Mouse (Mus musculus) thymus, postnatal 10 days (tissue): ENCODE measurements at regions not wholly inside any gene's neighbourhood (a gene's known extent, or its start where the extent isn't known, plus 50 kb on each side); places are given as distances from the start of the nearest gene placed in this dataset.

Source experiments
- DNase-seq, 2 experiments: peaks; one replicate each; pipeline ENCODE4 v3.0.0; 2021; ENCODE audit warnings: low spot score in 2 of 2

DNA sequence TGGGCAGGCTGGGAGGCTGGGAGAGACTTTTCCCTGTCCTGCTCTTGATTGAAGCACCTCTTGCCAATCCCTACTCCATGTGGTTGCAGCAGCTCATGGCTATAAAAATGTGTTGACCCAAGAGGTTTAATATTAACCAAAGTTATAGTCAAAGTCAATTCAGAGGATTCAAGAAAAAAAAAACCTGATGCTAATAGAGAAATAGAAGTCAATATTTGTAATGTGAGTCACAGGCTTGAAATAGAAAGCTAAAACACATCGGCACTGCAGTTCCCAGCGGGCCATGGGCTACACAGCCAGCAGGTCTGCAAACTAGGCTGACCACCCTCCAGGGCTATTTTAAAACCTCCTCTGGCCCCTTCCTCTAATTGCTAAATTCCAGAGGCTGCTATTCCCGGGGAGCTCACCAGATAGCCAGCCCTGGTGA, 53.2 kb upstream of the Bmp2 start:
- DNase-seq, result no peak

GRCm38 (mm10) chr2:133499904-133500303, 52.1 kb upstream of the Bmp2 start:
- no peak for DNase-seq
